Mouse (Mus musculus): Measurements from ENCODE around the gene Npas3. TPM values are rescaled to one million over a fixed set of nuclear protein-coding genes. Genes with fewer than 3 reads are reported as not detected.

The Npas3 gene
- polyA plus RNA-seq, 1 experiment from 2014 or later, result 7.8 TPM

DNA sequence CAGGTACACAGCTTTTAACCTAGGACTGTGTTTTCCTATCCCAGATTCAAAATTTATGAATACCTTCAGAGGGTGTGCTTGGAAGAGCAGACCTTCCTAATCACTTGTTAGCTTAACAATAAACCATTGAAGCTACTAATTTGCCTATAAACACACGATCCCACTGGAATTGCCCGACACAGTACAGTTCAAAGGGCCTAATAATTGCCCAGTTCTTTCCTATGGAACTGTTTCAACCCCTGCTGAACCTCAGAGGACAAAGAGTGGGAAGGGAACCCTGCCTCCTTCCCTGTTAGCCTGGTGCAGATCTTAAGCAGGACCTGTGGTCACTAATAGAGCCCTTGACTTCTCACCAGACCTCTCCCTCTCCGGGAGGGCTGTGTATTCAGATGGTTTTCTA, 429.7 kb downstream of the Npas3 start:
- Histone ChIP-seq H3K4me1 (peaks cover 8% of the 10 kb centered on the region; the same call in 1 of the 2 replicates), H3K36me3 (no peaks in the 10 kb centered on the region), H3K9ac (no peak overlapping the region), H3K4me3 (no peak overlapping the region), H3K27ac (no peak overlapping the region), H3K27me3 (0 out of 2 replicates have a peak, but pooled peaks cover 2% of the 10 kb centered on the region), H3K9me3 (no peaks in the 10 kb centered on the region), H3K4me2 (replicated peaks) (no peak overlapping the region)
- ATAC-seq (ENCODE audit: low FRiP score, low read depth), result no peak
- 26% methylated on average over 3 of the region's 3 CpGs for WGBS

DNA sequence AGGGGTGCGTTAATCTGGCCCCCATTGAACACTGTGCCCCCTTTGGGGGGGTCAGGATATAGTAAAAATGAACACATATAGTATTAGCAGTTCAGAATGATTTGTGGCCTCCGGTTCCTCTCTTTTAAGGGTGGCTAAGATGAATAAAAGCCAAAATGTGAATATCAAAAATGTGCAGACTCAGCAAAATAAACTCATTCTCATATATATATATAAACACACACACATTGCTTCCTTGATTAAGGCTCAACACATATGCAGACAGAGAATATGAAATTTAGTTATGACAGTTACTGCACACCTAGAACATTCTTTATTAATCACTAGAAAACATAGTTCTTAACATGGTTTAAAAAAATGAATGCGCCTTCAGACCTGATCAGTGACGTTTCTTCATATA, 430.7 kb downstream of the Npas3 start:
- no peak overlapping the region for H3K27ac ChIP-seq
- no peaks in the 10 kb centered on the region for H3K36me3 ChIP-seq
- H3K27me3 ChIP-seq, result no peaks in the 10 kb centered on the region
- ATAC-seq (ENCODE audit: low FRiP score, low read depth), result no peak
- H3K4me2 ChIP-seq (replicated peaks), result no peak overlapping the region
- H3K4me1 ChIP-seq, result peaks cover 8% of the 10 kb centered on the region; the same call in 1 of the 2 replicates
- H3K4me3 ChIP-seq, result no peak overlapping the region
- no peak overlapping the region for H3K9ac ChIP-seq
- H3K9me3 ChIP-seq, result no peaks in the 10 kb centered on the region
- 90% methylated on average over 4 of the region's 4 CpGs for WGBS

DNA sequence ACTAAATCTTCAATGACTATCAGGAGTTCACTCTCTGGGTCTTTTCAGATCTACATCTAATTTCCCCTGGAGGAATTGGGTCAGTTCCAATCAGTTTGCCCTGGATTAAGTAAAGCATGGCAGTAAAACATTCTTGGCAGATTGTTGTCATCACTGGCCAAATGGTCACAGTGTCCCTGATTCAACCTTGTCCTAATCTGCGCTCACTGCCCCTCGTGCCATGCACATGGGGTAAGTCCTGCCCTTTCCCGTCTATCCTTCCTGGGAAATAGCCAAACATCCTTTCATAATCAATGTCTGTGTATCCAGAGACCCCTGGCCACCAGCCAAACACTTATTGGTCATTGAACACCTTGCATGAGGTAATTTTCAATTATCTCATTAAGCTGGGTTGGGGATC, 432.0 kb downstream of the Npas3 start:
- Histone ChIP-seq H3K4me1 (peaks cover 8% of the 10 kb centered on the region; the same call in 1 of the 2 replicates), H3K9ac (no peak overlapping the region), H3K4me2 (replicated peaks) (no peak overlapping the region), H3K27ac (no peak overlapping the region), H3K9me3 (no peaks in the 10 kb centered on the region), H3K27me3 (no peaks in the 10 kb centered on the region), H3K36me3 (no peaks in the 10 kb centered on the region), H3K4me3 (no peak overlapping the region)
- ATAC-seq (ENCODE audit: low FRiP score, low read depth), result no peak
- 71% methylated on average over 3 of the region's 3 CpGs for WGBS

DNA sequence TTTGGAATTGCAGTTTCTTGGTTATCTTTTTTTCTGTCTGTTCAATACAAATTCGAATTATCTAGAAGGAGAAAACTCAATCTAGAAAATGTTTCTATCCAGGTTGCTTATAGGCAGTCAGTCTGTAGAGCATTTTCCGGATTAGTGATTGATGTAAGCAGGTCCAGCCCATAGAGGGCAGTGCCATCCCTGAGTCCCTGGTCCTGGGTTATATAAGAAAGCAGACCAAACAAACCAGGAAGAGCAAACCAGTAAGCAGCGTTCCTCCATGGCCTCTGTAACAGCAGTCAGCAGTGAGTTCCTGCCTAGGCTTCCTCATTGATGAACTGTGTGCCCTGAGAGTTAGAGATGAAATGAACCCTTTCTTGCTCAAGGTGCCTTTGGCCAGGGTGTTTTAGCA, 433.6 kb downstream of the Npas3 start:
- Histone ChIP-seq H3K36me3 (no peaks in the 10 kb centered on the region), H3K27me3 (no peaks in the 10 kb centered on the region), H3K9ac (no peak overlapping the region), H3K4me2 (replicated peaks) (no peak overlapping the region), H3K4me1 (peaks cover 8% of the 10 kb centered on the region; the same call in 1 of the 2 replicates), H3K27ac (no peak overlapping the region), H3K9me3 (no peaks in the 10 kb centered on the region), H3K4me3 (no peak overlapping the region)
- WGBS, result 57% methylated on average over 3 of the region's 3 CpGs
- no peak for ATAC-seq (ENCODE audit: low FRiP score, low read depth)

DNA sequence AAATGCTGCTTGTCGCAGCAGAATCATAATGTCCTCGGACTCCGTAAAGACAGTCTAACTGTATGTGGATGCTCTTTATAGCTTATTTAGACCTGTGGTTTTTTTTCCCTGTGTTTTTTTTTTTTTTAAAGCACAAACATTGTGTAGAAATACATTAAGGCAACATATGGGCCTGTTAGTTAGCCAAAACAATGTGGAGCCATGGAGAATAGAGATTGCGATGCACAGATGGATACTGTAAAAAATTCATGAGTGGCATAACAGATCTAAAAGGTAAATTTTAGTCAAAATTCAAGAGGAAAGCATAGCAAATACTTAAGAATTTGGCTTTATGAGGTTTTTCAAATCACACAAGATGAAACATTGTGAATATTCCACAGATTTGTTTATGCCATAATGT, 444.0 kb downstream of the Npas3 start:
- no peak overlapping the region for H3K9ac ChIP-seq
- no peak overlapping the region for H3K27ac ChIP-seq
- H3K27me3 ChIP-seq, result no peaks in the 10 kb centered on the region
- H3K9me3 ChIP-seq, result no peaks in the 10 kb centered on the region
- H3K4me3 ChIP-seq, result no peak overlapping the region
- no peak overlapping the region for H3K4me2 ChIP-seq (replicated peaks)
- 0 out of 2 replicates have a peak, but pooled peaks cover 2% of the 10 kb centered on the region for H3K4me1 ChIP-seq
- ATAC-seq (ENCODE audit: low FRiP score, low read depth), result no peak
- H3K36me3 ChIP-seq, result no peaks in the 10 kb centered on the region
- 93% methylated on average over 4 of the region's 4 CpGs for WGBS

DNA sequence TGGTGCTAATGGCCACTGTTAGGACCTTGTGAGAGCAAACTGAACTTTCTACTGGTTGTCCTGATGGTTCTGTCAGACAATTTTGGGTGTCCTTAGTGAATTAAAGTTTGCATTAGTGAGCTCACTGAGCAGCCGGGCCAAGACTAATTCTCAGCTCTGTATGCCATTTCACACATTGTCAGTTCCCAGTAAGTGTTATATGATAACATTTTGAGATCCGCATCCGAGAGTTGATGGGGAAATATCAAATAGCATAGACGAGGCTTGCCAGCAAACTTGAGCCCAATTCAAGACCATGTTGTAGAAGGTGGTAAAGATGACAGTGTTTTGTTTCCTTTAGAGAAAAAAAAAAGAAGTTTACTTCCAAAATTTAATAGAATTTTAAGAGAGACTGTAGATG, 445.9 kb downstream of the Npas3 start:
- Histone ChIP-seq H3K36me3 (no peaks in the 10 kb centered on the region), H3K9ac (no peak overlapping the region), H3K4me1 (0 out of 2 replicates have a peak, but pooled peaks cover 2% of the 10 kb centered on the region), H3K27me3 (no peaks in the 10 kb centered on the region), H3K9me3 (no peaks in the 10 kb centered on the region), H3K4me3 (no peak overlapping the region), H3K4me2 (replicated peaks) (no peak overlapping the region), H3K27ac (no peak overlapping the region)
- no peak for ATAC-seq (ENCODE audit: low FRiP score, low read depth)
- 92% methylated on average over 4 of the region's 4 CpGs for WGBS

DNA sequence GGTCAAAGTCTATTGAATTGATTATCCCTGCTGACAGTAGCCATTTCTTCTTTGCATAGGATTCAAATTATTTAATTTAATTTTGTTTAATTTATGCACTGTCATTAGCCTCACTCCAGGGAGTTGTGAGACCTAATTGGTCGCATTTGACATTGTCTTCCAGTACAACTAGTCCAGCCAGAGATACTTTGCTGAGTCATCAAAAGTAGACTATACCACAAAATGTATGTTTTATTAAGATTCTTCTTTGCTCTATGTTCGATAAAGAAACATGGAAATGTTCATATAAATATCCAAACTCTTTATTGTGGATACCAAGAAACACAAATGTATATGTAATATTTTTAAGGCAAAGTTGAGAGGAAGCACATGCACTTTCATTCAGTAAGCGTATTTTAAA, 446.8 kb downstream of the Npas3 start:
- Histone ChIP-seq H3K9me3 (no peaks in the 10 kb centered on the region), H3K27me3 (no peaks in the 10 kb centered on the region), H3K4me1 (0 out of 2 replicates have a peak, but pooled peaks cover under 1% of the 10 kb centered on the region), H3K4me2 (replicated peaks) (no peak overlapping the region), H3K27ac (no peak overlapping the region), H3K9ac (no peak overlapping the region), H3K4me3 (no peak overlapping the region), H3K36me3 (no peaks in the 10 kb centered on the region)
- ATAC-seq (ENCODE audit: low FRiP score, low read depth), result no peak
- 93% methylated on average over 3 of the region's 3 CpGs for WGBS

DNA sequence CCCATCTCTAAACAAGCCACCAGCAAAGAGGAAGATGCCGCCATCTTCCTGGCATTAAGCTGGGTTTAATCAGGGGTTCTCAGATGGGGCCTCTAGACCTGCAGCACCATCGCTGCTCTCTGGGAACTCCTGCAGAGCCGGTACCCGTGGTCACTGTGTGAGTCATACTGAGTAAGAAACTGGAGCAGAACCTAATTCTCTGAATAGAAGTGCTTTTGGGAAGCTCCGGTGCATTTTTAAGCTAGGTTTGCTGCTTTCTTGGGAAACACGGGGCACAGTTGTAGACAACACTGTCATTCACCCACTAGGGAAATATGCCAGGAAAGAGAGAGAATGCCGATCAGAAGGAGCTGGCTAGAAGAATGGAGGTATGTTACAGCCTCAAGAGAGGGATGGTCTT, 449.2 kb downstream of the Npas3 start:
- WGBS, result 84% methylated on average over 7 of the region's 7 CpGs
- no peak for ATAC-seq (ENCODE audit: low FRiP score, low read depth)
- no peaks in the 10 kb centered on the region for H3K9me3 ChIP-seq

DNA sequence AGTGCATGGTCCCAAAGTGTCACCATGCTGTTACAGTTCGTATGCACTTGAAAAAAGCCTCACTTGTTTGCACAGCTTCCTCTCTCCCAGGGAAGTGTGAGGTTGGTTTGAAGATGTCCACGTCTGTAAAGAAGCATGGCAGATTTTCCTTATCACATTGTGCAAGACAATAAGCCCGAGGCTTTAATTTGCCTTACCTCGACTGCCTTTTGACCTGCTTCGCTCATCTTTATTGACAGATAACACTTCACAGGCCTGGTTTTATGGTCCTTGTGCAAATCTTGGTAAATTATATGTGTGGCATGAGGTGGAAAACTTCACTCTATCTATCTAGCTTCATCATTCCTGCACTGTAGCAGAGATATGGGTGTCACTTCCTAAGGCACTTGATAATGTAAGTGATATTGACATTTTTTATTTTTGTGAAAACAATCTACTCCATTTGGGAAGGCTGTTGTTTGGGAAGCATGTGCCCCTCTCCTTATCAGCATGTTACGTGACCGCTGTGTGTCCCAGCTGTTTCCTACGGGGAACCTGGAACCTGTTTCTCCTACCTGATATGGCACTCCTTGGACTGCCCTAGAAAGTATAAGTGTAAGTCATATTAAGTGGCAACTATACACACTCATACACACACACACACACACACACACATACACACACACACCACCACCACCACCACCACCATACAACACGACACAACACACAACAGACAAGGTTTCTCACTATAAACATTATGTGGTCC, 450.2 kb downstream of the Npas3 start:
- no peak overlapping the region for H3K4me3 ChIP-seq
- WGBS, result 84% methylated on average over 9 of the region's 9 CpGs
- H3K4me1 ChIP-seq, result no peaks in the 10 kb centered on the region
- H3K4me2 ChIP-seq (replicated peaks), result no peak overlapping the region
- no peaks in the 10 kb centered on the region for H3K36me3 ChIP-seq
- ATAC-seq (ENCODE audit: low FRiP score, low read depth), result no peak
- no peaks in the 10 kb centered on the region for H3K9me3 ChIP-seq
- H3K27me3 ChIP-seq, result no peaks in the 10 kb centered on the region
- no peak overlapping the region for H3K27ac ChIP-seq
- no peak overlapping the region for H3K9ac ChIP-seq

More for the DNA sequence above, 449.2 kb downstream of the Npas3 start:
- H3K4me1 ChIP-seq, result no peaks in the 10 kb centered on the region
- H3K4me3 ChIP-seq, result no peak overlapping the region
- H3K4me2 ChIP-seq (replicated peaks), result no peak overlapping the region
- H3K36me3 ChIP-seq, result no peaks in the 10 kb centered on the region
- no peak overlapping the region for H3K27ac ChIP-seq
- H3K27me3 ChIP-seq, result no peaks in the 10 kb centered on the region
- no peak overlapping the region for H3K9ac ChIP-seq

DNA sequence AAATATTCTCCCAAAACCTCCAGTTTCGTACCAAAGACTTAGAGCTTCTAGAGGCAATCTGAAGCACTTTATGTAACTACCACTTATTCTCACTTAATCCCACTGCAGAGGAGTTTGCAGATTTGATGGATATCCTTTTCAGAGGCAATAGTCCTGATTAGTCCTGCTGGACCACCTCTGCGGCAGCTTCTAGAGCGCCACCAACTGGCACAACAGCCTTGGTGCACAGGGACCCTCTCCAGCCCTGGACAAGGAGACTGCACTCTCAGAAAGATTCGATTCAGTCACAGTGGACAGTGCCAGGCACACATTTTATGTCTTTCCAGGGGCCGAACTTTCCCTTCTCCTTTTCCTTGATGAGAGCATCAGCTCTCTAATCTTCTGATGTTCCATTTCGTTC, 471.4 kb downstream of the Npas3 start:
- Histone ChIP-seq H3K9ac (no peak overlapping the region), H3K27me3 (no peaks in the 10 kb centered on the region), H3K27ac (no peak overlapping the region), H3K9me3 (no peaks in the 10 kb centered on the region), H3K36me3 (no peaks in the 10 kb centered on the region), H3K4me2 (replicated peaks) (no peak overlapping the region), H3K4me3 (no peak overlapping the region), H3K4me1 (peaks cover 11% of the 10 kb centered on the region)
- 55% methylated on average over 6 of the region's 6 CpGs for WGBS
- no peak for ATAC-seq (ENCODE audit: low FRiP score, low read depth)

DNA sequence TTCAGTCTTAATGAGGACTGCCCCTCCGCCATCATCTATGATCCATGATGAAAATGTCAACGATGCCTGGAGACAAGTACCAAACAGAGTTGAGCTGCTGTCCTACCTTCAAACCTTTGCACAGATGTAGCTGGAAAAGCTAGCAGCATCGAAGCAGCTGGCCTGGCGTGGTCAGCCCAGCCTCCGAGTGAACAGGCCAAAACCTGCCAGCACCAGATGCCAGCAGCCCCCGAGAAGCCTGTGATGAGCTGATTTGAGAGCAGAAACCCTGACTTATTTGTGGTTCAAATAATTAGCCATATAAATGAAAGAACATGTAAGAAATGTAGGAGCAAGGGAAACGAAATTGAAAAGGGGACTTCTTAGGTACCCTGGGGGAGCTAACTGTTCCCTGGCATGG, 473.7 kb downstream of the Npas3 start:
- Histone ChIP-seq H3K36me3 (no peaks in the 10 kb centered on the region), H3K4me2 (replicated peaks) (no peak overlapping the region), H3K9me3 (no peaks in the 10 kb centered on the region), H3K4me3 (no peak overlapping the region), H3K4me1 (peaks cover 18% of the 10 kb centered on the region), H3K9ac (no peak overlapping the region), H3K27me3 (no peaks in the 10 kb centered on the region), H3K27ac (no peak overlapping the region)
- WGBS, result 66% methylated on average over 7 of the region's 7 CpGs
- ATAC-seq (ENCODE audit: low FRiP score, low read depth), result no peak

DNA sequence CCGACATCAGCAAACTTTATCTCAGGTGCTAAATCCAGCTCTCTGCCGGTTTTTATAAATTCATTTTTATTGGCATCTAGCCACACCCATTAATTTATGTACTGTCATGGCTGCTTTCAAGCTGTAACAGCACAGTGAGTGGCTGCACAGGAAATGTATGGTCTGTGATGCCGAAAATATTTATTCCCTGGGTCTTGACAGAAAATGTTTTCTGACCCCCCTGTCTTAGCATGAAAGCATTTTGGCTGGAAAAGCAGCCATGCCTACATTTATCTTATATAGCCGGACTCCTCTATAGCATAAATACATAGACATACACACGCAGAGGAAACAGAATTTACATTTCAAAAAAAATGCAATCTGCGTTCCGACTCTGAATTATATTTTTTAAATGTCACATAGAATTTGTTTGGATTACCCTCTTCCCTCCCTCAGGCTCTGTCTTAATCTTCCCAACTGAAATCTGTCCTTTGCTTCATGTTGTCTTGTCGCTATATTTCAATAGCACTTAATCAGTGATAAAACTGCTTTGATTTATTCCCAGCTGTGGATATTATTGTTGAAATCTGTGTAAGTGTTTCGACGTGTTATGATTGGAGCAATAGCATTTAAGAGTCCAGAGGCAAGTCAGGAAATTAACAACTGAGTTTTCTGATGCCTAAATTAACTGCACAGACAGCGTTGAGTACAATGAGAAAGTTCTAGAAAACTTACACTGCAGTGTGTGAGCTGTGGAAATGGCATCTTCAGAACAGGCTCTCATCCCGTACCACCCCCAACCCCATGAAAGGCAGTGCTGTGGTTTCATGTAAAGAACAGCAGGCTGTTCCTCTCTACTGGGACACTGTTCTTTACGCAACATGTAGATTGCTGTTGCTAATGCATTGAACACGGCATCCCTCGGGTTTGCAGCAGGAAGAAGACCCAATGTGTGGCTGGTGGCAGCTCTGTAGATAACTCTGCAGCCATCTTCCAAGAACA, 474.5 kb downstream of the Npas3 start:
- Histone ChIP-seq H3K36me3 (no peaks in the 10 kb centered on the region), H3K4me3 (no peak overlapping the region), H3K27ac (no peak overlapping the region), H3K9ac (no peak overlapping the region), H3K4me2 (replicated peaks) (no peak overlapping the region), H3K27me3 (no peaks in the 10 kb centered on the region), H3K4me1 (peaks cover 18% of the 10 kb centered on the region), H3K9me3 (no peaks in the 10 kb centered on the region)
- no peak for ATAC-seq (ENCODE audit: low FRiP score, low read depth)
- 73% methylated on average over 15 of the region's 15 CpGs for WGBS

All from limb, embryonic 13.5 days (tissue).